Mouse (Mus musculus) adrenal gland, adult 18-20 months (tissue): ENCODE measurements around the gene Trim68. TPM values are rescaled to one million over a fixed set of nuclear protein-coding genes. Genes with fewer than 3 reads are reported as not detected.
"Not testable (repeated sequence)": the region's sequence is repeated elsewhere in the genome, so short reads cannot be mapped to it uniquely, and the experiment has no call there.

Experiments used
- DNase-seq, 2 experiments: peaks; one replicate each; pipeline ENCODE4 v3.0.0; 2021 to 2022; ENCODE audit warnings: low spot score in 2 of 2
- long read RNA-seq, 2 experiments: library from polyadenylated mRNA; stranded (forward); transcript quantifications; one replicate each; pipeline ENCODE4 v2.0.0; 2021
- total RNA-seq, 2 experiments: library from RNA; stranded (reverse); gene quantifications; 1 replicate in 1 of 2; 2 replicates in 1 of 2; pipeline ENCODE4 v1.2.3; 2021

Trim68 gene
- 1 to 10 TPM; 7.8 to 9.1 TPM for total RNA-seq
- long read RNA-seq, experiment 1, partial matches to known transcripts = 0 of 5 reads
- long read RNA-seq, experiment 1, other reads (novel, unspliced or antisense) = 2 of 5 reads
- long read RNA-seq, experiment 2, transcript Trim68-201 (7 exons, 2,388 nt) = major isoform, 12 of 20 reads
- long read RNA-seq, experiment 2, partial matches to known transcripts = 1 of 20 reads
- long read RNA-seq, experiment 2, other reads (novel, unspliced or antisense) = 3 of 20 reads

DNA sequence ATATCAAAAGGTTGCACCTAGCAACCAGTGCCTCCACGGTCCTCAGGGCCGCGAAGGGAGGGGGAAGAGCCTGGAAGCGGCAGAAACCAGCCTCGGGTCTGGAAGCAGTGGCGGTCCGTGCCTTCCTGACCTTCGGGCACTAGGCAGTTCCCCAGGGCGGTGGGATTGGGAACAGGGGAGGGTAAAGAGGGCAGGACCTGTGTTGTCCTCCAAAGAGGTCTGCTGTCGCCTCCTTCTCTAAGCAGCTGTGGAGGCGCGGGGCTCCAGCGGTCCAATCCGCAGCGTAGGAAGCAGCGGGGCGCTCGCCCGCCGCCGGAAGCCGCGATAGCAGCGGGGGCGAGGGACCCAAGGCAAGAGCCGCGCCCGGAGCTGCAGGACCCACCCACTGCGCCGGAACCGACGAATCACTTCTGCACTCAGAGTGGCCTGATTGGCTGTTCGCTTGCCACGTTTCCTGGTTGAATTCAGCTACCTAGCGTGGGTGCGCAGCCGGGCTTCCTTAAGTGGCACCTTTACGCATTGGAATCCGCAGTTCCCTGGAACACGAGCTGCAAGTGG is at the start of gene Trim68:
Trim68 (minus strand) TSS at position 384 of the 558 bp plus-strand sequence.
- DNase-seq = peak; percentile 81 to 82

DNA sequence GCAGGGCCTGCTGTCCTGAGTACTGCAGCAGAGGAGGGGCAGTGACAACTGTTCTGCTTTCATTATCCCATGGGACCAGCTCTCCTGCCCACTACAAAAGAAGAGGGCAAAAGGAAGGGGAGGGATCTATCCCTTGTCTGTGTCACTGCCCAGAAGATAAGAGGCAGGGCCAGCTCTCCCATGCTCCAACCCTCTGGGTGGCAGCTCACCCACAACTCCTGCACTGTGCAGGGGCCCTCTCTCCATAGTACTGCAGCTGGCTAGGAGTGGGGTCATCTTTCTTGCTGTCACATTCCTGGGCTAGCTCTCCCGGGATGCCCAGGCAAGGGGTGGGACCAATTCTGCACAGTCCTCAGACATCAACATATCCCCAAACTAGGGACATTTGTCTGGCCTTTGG is 46.7 kb upstream of the Trim68 start:
- DNase-seq = no peak

DNA sequence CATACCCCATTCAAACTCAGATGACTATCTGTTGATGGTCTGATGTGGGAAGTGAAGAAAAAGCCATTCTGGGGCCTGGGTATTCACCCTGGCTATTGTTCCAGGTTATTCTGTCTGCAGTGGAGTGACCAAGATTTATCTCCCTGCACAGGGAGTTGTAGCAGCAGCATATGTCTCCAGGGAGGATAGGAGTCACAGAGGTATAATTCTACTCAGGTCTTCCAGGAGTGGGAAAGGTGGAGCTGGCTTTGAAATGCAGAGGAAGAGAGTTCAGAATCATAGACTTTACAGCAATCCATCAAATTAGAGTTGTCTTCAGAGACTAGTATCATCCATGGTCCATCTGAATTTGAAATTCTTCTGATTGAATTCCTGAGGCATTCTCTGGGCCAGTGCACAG is 40.3 kb upstream of the Trim68 start, which contains the start of gene Olfr559:
Olfr559 (minus strand) TSS at position 101 of the 400 bp plus-strand sequence.
- no peak for DNase-seq

DNA sequence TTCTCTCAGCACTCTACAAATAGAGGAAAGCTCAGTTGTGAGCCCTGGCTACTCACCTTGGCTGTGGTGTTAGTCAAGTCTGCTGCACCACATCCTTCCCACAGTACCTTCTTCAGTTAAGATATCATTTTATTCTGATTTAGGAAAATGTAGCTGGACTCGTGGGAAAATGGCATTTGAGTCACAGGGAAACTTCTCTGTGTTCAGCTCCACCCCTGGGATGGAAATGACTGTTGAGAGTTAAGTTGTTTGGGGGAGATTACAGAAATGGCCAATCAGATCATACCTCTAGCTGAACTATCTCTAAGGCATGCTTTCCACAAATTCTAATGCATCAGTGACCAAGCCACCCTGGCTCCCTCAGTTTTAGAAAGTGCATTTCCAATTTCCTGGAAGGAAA is 31.8 kb upstream of the Trim68 start, which contains the start of gene Olfr33:
Olfr33 (minus strand) TSS at position 101 of the 400 bp plus-strand sequence.
- DNase-seq = no peak

DNA sequence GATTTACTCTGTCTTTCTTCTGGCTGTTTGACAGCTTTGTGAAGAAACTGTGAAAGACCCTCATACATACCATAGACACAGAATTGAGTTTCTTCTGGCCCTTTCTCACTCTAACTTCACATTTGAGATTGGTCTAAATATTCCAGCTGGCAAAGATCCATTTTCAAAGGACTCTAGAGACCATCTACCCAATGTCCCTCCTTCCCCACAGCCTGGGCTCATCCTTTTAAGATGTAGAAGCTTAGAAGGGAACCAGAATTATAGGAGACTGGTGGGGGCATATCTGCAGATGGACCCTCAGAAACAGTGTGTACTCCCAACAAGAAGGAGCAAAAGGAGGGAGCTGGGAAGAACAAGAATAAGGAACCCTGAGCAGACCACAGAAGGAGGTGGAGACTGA is 14.8 kb upstream of the Trim68 start, which contains the start of gene Olfr558:
Olfr558 (plus strand) TSS at position 301 of the 400 bp plus-strand sequence.
- no peak for DNase-seq

DNA sequence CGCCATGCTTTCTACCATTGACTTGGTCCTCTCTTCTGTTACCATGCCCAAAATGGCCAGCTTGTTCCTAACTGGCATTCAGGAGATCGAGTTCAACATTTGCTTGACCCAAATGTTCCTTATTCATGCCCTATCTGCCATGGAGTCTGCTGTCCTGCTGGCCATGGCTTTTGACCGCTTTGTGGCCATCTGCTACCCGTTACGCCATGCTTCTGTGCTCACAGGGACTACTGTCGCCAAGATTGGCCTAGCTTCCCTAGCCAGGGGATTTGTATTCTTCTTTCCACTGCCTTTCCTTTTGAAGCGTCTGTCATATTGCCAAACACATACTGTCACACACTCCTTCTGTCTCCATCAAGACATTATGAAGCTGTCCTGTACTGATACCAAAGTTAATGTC is 11.3 kb upstream of the Trim68 start:
- no peak for DNase-seq

DNA sequence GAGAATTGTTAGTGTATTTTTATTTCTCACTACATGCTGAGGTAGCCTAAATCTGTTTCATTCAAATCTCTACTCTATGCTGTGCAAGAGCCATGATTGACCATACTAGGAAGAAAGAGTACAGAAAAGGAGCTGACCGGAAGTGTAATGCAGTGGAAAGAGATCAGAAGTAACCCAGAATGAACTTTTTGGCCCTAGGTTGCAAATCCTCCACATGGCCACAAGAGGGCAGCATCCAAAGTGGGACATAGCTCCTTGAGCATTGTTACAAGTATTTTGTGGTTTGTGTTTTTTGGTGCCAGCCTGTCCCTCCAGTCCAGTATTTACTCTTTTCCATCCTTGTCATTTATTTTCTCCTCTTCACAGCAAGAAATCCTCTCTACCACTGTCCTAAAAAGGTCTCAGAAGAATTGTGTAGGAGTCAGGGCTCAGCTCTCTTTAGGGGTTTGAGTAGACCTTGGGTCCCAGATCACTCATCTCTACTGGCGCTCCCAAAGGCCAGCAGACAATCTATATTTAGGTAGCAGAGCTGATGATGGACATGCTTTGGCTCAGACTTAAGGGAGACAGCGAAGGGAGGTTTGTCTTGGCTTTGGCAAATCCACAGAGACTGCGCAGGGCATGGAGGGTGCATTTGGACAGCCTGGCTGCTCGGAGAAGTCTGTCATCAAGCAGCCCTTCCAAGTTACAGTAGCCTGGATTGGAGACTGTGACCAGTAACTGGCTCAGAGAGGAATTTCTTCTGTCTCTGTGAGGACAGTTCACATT is 8.4 kb upstream of the Trim68 start, which contains the start of gene Olfr557:
Olfr557 (plus strand) TSS at position 553 of the 768 bp plus-strand sequence.
- peak; percentile 35 to 36 for DNase-seq

DNA sequence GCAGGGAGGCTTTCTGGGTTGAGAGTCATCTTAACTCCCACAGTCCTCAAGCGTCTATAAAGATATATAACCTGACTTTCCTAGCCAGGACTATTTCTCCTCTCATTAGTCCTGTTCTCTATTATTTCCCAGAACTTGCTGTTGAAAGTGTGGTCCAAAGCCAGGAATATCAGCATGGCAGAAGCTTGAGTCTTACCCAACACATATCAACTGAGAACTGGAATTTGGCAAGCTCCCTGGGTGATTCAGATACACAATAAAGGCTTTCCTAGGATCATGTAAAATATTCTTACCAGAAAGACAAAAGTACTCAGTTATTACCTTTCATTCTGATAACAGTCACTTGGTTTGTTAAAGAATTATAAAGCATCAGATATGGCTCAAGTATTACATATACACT is 5.2 kb downstream of the Trim68 start:
- no peak for DNase-seq

DNA sequence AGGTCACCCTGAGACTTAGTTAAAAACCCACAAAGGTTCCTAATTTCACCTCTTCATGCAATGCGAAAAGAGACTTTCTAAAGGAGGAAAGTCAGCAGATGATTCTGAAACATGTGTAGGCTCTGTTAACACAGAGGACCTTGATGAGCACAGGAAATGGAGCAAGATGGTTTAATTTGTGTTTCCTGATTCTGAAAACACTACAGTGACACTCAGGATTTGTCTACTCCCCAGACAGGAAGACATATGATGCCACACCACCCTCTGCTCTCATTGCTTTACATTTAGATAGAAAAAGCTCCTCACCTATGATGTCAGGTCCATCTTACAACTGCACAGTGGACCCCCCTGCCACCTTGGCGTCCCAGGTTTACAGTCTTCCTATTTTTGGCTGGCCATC is 10.9 kb downstream of the Trim68 start:
- DNase-seq = no peak

DNA sequence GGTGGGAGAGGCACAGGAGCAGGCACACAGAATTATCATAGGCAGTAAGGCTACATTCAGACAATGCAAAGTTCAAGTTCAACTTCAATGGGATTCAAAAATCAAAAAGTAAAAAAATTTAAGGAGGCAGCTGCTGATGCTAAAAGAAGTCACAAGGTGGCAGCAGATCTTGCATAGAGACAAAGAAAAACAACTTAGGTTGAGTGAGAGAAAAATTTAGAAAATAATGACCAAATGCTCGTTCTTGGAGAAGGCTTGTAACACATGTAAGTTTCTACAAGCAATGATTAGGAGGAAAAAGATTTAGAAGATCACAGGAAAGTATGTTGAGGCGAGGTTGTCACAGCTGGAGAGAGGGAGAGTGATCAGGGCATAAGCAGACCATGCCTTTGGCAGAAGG is 21.7 kb downstream of the Trim68 start:
- no peak for DNase-seq

DNA sequence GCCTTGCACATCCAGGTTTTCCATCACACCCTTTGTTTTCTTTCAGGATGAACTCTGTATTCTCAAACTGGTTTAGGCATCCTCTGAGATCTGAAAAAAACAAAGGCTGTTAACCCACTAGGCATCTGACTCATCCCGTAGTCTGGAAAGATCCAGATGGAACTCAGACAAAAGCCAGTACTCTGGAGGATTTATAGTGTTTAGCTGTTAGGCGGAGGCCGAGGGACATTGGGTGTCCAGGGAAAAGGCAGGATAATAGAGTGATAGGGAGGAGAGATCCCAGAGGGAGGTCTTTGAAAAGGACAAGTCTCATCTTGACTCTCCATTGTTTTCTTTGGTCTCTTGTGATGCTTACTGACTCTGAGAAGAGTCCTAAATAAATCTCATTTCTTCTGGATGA is 22.5 kb downstream of the Trim68 start, which contains the start of gene Olfr556:
Olfr556 (plus strand) TSS at position 301 of the 400 bp plus-strand sequence.
- DNase-seq = no peak

DNA sequence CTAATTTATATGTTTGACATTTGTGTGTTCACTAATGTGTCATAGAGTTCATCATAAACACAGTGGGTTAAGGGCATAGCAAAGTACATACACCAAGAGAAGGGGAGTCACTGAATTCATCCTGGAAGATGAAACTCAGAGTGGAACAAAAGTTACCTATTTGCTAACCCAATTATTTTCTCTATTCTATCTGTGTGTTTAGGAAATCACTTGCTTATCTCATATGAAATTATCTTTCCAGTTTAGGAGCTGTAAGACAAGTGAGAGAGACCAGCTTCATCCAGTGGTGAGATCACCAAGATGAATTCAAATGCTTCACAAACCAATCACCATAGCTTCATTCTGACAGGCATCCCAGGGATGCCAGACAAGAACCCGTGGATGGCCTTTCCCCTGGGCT is 28.6 kb downstream of the Trim68 start, which contains the start of gene Olfr555:
Olfr555 (plus strand) TSS at position 301 of the 400 bp plus-strand sequence.
- DNase-seq = no peak

DNA sequence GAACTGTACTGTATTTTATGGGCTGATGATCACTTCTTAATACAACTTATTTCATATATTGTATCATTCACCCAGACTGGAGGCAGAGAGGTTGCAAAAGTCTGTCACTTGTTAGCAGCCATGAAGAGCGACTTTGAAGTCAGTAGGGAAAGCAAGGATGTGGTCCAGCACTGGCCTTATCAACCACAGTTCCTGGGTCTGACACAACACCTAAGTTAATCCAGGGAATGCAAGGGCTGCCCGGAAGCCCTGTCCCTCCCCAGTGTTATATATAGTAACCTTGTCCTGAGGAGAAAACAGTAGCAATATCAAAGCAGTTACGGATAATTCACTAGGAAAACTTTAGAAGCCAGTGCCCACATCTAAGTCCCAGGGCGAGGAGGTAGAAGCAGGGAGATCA is 42.2 kb downstream of the Trim68 start:
- DNase-seq = not testable (repeated sequence)

DNA sequence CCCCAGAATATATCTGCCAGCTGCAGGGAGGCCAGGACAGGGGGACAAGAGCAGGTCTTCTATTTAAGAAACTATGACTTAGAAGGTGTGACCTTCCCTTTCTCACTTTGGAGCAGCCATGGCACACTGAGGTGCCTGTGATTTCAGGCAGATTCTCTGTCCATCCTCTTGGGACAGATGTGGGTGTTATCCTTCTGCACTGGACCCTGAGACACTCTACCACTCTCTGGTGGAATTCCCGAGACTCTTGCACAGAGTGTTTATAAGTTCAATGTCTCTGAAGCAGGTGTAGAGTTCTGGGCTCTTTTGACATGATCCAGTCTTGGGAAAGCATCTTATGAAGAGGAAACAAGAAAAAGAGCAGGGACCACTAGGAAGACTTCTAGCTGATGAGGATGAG is 49.0 kb downstream of the Trim68 start, which contains the start of gene Olfr554:
Olfr554 (plus strand) TSS at position 301 of the 400 bp plus-strand sequence.
- DNase-seq = no peak

DNA sequence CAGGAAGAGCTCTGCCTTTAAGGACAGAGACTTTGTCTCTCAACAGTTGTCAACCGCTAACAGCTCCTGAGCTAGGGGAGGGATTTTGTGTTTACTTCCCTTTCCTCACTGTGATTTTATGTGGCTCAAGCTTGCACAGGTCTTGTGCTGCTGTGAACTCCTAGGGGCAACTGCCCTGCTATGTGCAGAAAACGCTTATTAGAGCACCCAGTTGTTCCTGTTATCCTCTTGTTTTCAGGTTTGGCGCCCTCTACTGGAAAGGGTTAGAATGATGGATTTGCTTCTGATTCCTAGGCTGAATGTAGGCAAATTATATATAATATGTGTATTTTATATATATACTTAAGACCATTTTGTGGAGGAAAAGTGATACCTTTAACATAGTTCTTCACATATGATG is 50.5 kb downstream of the Trim68 start:
- peak; percentile 30 to 44 for DNase-seq

Other genes starting within 250 kb of the Trim68 start
- gene Rrm1, start 245.6 kb downstream of the Trim68 start, total RNA-seq = 10 to 100 TPM; 13.9 to 15.4 TPM
- not detected for gene Olfr543, start 205.6 kb downstream of the Trim68 start, total RNA-seq
- not detected for gene Olfr544, start 199.0 kb downstream of the Trim68 start, total RNA-seq
- not detected for gene Olfr545, start 187.8 kb downstream of the Trim68 start, total RNA-seq
- gene Olfr547, start 152.6 kb downstream of the Trim68 start, total RNA-seq = not detected
- not detected for gene Olfr548-ps1, start 146.4 kb downstream of the Trim68 start, total RNA-seq
- gene Olfr549, start 137.5 kb downstream of the Trim68 start, total RNA-seq = not detected
- gene Trim21, start 121.8 kb downstream of the Trim68 start, total RNA-seq = 10 to 100 TPM; 12.1 to 14.6 TPM
- gene Olfr550, start 115.9 kb downstream of the Trim68 start, total RNA-seq = not detected
- not detected for gene Olfr551, start 95.4 kb downstream of the Trim68 start, total RNA-seq
- under 1 TPM in 1 of 2 experiments, not detected in 1; 0.10 TPM for gene Olfr552, start 89.6 kb downstream of the Trim68 start, total RNA-seq
- not detected for gene Olfr553, start 69.1 kb downstream of the Trim68 start, total RNA-seq
- not detected for gene Olfr554, start 48.9 kb downstream of the Trim68 start, total RNA-seq
- gene Olfr555, start 28.5 kb downstream of the Trim68 start, total RNA-seq = not detected
- not detected for gene Olfr556, start 22.4 kb downstream of the Trim68 start, total RNA-seq
- not detected for gene Olfr557, start 8.6 kb upstream of the Trim68 start, total RNA-seq
- under 1 TPM; 0.36 to 0.45 TPM for gene Olfr558, start 14.9 kb upstream of the Trim68 start, total RNA-seq
- gene Olfr33, start 31.7 kb upstream of the Trim68 start, total RNA-seq = not detected
- not detected for gene Olfr559, start 40.2 kb upstream of the Trim68 start, total RNA-seq
- not detected for gene Olfr560, start 72.0 kb upstream of the Trim68 start, total RNA-seq
- under 1 TPM in 1 of 2 experiments, not detected in 1; 0.22 TPM for gene Olfr78, start 72.1 kb upstream of the Trim68 start, total RNA-seq
- gene Olfr561, start 83.9 kb upstream of the Trim68 start, total RNA-seq = not detected
- gene Olfr564, start 116.2 kb upstream of the Trim68 start, total RNA-seq = not detected
- not detected for gene Olfr566, start 171.4 kb upstream of the Trim68 start, total RNA-seq
- not detected for gene Olfr568, start 189.8 kb upstream of the Trim68 start, total RNA-seq
- gene Olfr569, start 203.6 kb upstream of the Trim68 start, total RNA-seq = not detected
- gene Olfr570, start 207.2 kb upstream of the Trim68 start, total RNA-seq = not detected
- not detected for gene Olfr571, start 230.2 kb upstream of the Trim68 start, total RNA-seq
- not detected for gene Olfr572, start 237.1 kb upstream of the Trim68 start, total RNA-seq